Mouse (Mus musculus): ENCODE results near the gene Rpl37a. TPM values are rescaled to one million over a fixed set of nuclear protein-coding genes. Genes with fewer than 3 reads are reported as not detected.

Gene Rpl37a
- polyA plus RNA-seq, 1 experiment from 2014 or later, result 1,254 TPM

Other genes starting within 250 kb of the Rpl37a start
- gene March4, start 174.4 kb upstream of the Rpl37a start, polyA plus RNA-seq (2014; fragmentation: Nextera tagmentation; extraction: Ambion mirVana), result not detected in 2 replicates
- gene Smarcal1, start 128.0 kb upstream of the Rpl37a start, polyA plus RNA-seq (2014; fragmentation: Nextera tagmentation; extraction: Ambion mirVana), result 17.9 and 21.6 TPM in 2 replicates
- gene Ankar, start 10.7 kb upstream of the Rpl37a start, polyA plus RNA-seq (2014; fragmentation: Nextera tagmentation; extraction: Ambion mirVana), result not detected in 2 replicates
- gene Igfbp2, start 113.2 kb downstream of the Rpl37a start, polyA plus RNA-seq (2014; fragmentation: Nextera tagmentation; extraction: Ambion mirVana), result 87.8 and 88.7 TPM in 2 replicates
- 118 and 133 TPM in 2 replicates for gene Igfbp5, start 163.6 kb downstream of the Rpl37a start, polyA plus RNA-seq (2014; fragmentation: Nextera tagmentation; extraction: Ambion mirVana)

All from heart, embryonic 11.5 days (tissue).